Mouse (Mus musculus): ENCODE results near the gene Epb42. TPM values are rescaled to one million over a fixed set of nuclear protein-coding genes. Genes with fewer than 3 reads are reported as not detected.

The Epb42 gene
- polyA plus RNA-seq, 1 experiment: 14.1 TPM

- H3K4me3 ChIP-seq (replicated peaks): no peak overlapping the region
- TF ChIP-seq GATA1 (IDR thresholded peaks at IDR 0.05; ENCODE audit: low read length): no peak
- TF ChIP-seq TAL1 (IDR thresholded peaks at IDR 0.05; ENCODE audit: low read length): no peak
- no peaks in the 10 kb centered on the region for H3K9me3 ChIP-seq (ENCODE audit: control insufficient read depth, low read length)
- H3K27me3 ChIP-seq (ENCODE audit: control insufficient read depth): no peaks in the 10 kb centered on the region
- peaks cover 7% of the 10 kb centered on the region for H3K4me1 ChIP-seq (ENCODE audit: control insufficient read depth)
- H3K36me3 ChIP-seq (ENCODE audit: control insufficient read depth): no peaks in the 10 kb centered on the region; the same call in 1 of the 2 replicates
Observed at GRCm38 (mm10) chr2:120991196-120991595, 45.7 kb downstream of the Epb42 start.

GRCm38 (mm10) chr2:120985241-120985640, 51.6 kb downstream of the Epb42 start:
- no peaks in the 10 kb centered on the region for H3K9me3 ChIP-seq (ENCODE audit: control insufficient read depth, low read length)
- no peak for TF ChIP-seq GATA1 (IDR thresholded peaks at IDR 0.05; ENCODE audit: low read length)
- no peak for TF ChIP-seq TAL1 (IDR thresholded peaks at IDR 0.05; ENCODE audit: low read length)
- H3K4me1 ChIP-seq (ENCODE audit: control insufficient read depth): peaks cover 5% of the 10 kb centered on the region

GRCm38 (mm10) chr2:120983611-120984010, 53.3 kb downstream of the Epb42 start:
- TF ChIP-seq TAL1 (IDR thresholded peaks at IDR 0.05; ENCODE audit: low read length): no peak
- TF ChIP-seq GATA1 (IDR thresholded peaks at IDR 0.05; ENCODE audit: low read length): no peak
- H3K27me3 ChIP-seq (ENCODE audit: control insufficient read depth): no peaks in the 10 kb centered on the region

More at GRCm38 (mm10) chr2:120985241-120985640, 51.6 kb downstream of the Epb42 start:
- Histone ChIP-seq H3K36me3 (ENCODE audit: control insufficient read depth) (no peaks in the 10 kb centered on the region; the same call in 1 of the 2 replicates), H3K27me3 (ENCODE audit: control insufficient read depth) (no peaks in the 10 kb centered on the region), H3K4me3 (replicated peaks) (no peak overlapping the region)

GRCm38 (mm10) chr2:120980861-120981260, 56.0 kb downstream of the Epb42 start:
- peaks cover 27% of the 10 kb centered on the region for H3K4me1 ChIP-seq (ENCODE audit: control insufficient read depth)
- TF ChIP-seq TAL1 (IDR thresholded peaks at IDR 0.05; ENCODE audit: low read length): no peak
- no peak for TF ChIP-seq GATA1 (IDR thresholded peaks at IDR 0.05; ENCODE audit: low read length)
- no peaks in the 10 kb centered on the region; the same call in 1 of the 2 replicates for H3K36me3 ChIP-seq (ENCODE audit: control insufficient read depth)
- H3K9me3 ChIP-seq (ENCODE audit: control insufficient read depth, low read length): no peaks in the 10 kb centered on the region
- no peak overlapping the region for H3K4me3 ChIP-seq (replicated peaks)
- no peaks in the 10 kb centered on the region for H3K27me3 ChIP-seq (ENCODE audit: control insufficient read depth)

More at GRCm38 (mm10) chr2:120983611-120984010, 53.3 kb downstream of the Epb42 start:
- Histone ChIP-seq H3K36me3 (ENCODE audit: control insufficient read depth) (no peaks in the 10 kb centered on the region; the same call in none of the 2 replicates), H3K9me3 (ENCODE audit: control insufficient read depth, low read length) (no peaks in the 10 kb centered on the region), H3K4me1 (ENCODE audit: control insufficient read depth) (peaks cover 5% of the 10 kb centered on the region), H3K4me3 (replicated peaks) (no peak overlapping the region)

- Histone ChIP-seq H3K27me3 (ENCODE audit: control insufficient read depth) (no peaks in the 10 kb centered on the region), H3K36me3 (ENCODE audit: control insufficient read depth) (no peaks in the 10 kb centered on the region; the same call in 1 of the 2 replicates)
- no peak for TF ChIP-seq GATA1 (IDR thresholded peaks at IDR 0.05; ENCODE audit: low read length)
- no peak for TF ChIP-seq TAL1 (IDR thresholded peaks at IDR 0.05; ENCODE audit: low read length)
Observed at GRCm38 (mm10) chr2:120979819-120980218, 57.1 kb downstream of the Epb42 start.

GRCm38 (mm10) chr2:120978693-120979037, 58.2 kb downstream of the Epb42 start:
- TF ChIP-seq TAL1 (IDR thresholded peaks at IDR 0.05; ENCODE audit: low read length) (no peak), GATA1 (IDR thresholded peaks at IDR 0.05; ENCODE audit: low read length) (no peak)
- no peaks in the 10 kb centered on the region; the same call in 1 of the 2 replicates for H3K36me3 ChIP-seq (ENCODE audit: control insufficient read depth)
- no peaks in the 10 kb centered on the region for H3K9me3 ChIP-seq (ENCODE audit: control insufficient read depth, low read length)
- H3K27me3 ChIP-seq (ENCODE audit: control insufficient read depth): no peaks in the 10 kb centered on the region
- peaks cover 32% of the 10 kb centered on the region for H3K4me1 ChIP-seq (ENCODE audit: control insufficient read depth)
- H3K4me3 ChIP-seq (replicated peaks): no peak overlapping the region

More at GRCm38 (mm10) chr2:120979819-120980218, 57.1 kb downstream of the Epb42 start:
- Histone ChIP-seq H3K4me1 (ENCODE audit: control insufficient read depth) (peaks cover 31% of the 10 kb centered on the region), H3K4me3 (replicated peaks) (no peak overlapping the region), H3K9me3 (ENCODE audit: control insufficient read depth, low read length) (no peaks in the 10 kb centered on the region)

- H3K27me3 ChIP-seq (ENCODE audit: control insufficient read depth): no peaks in the 10 kb centered on the region
- H3K9me3 ChIP-seq (ENCODE audit: control insufficient read depth, low read length): no peaks in the 10 kb centered on the region
- H3K4me3 ChIP-seq (replicated peaks): peak overlapping the region; percentile 76
- peaks cover 35% of the 10 kb centered on the region for H3K4me1 ChIP-seq (ENCODE audit: control insufficient read depth)
- no peaks in the 10 kb centered on the region; the same call in 1 of the 2 replicates for H3K36me3 ChIP-seq (ENCODE audit: control insufficient read depth)
- no peak for TF ChIP-seq GATA1 (IDR thresholded peaks at IDR 0.05; ENCODE audit: low read length)
- TF ChIP-seq TAL1 (IDR thresholded peaks at IDR 0.05; ENCODE audit: low read length): no peak
Observed at GRCm38 (mm10) chr2:120977926-120978692, 58.8 kb downstream of the Epb42 start.

GRCm38 (mm10) chr2:120976990-120977925, 59.6 kb downstream of the Epb42 start, which contains the start of gene Tmem62:
Gene Tmem62 (plus strand): TSS chr2:120977017.
- Histone ChIP-seq H3K27me3 (ENCODE audit: control insufficient read depth) (no peaks in the 10 kb centered on the region), H3K9me3 (ENCODE audit: control insufficient read depth, low read length) (no peaks in the 10 kb centered on the region), H3K36me3 (ENCODE audit: control insufficient read depth) (no peaks in the 10 kb centered on the region; the same call in 1 of the 2 replicates), H3K4me3 (replicated peaks) (peak within 1 kb of the TSS; percentile 76), H3K4me1 (ENCODE audit: control insufficient read depth) (peaks cover 40% of the 10 kb centered on the region)
- TF ChIP-seq TAL1 (IDR thresholded peaks at IDR 0.05; ENCODE audit: low read length) (peak; percentile 54; the same call in 2 of the 3 replicates), GATA1 (IDR thresholded peaks at IDR 0.05; ENCODE audit: low read length) (peak; percentile 50)
